Mouse (Mus musculus) lung, embryonic 16.5 days (tissue): ENCODE data around the gene Rbfox2. TPM values are rescaled to one million over a fixed set of nuclear protein-coding genes. Genes with fewer than 3 reads are reported as not detected.

ENCODE experiments used
- ATAC-seq: fragments of 200-750 bp; cut with Nextera tagmentation; 2 replicates; pipeline ENCODE4 v1.8.0; 2017; ENCODE audit warnings: low read depth, mild to moderate bottlenecking, moderate library complexity
- H3K27ac ChIP-seq: fragments of 300-500 bp; sonication (generic); 2 replicates; pipeline ENCODE4 v1.5.1; 2014; ENCODE audit warnings: mild to moderate bottlenecking, control low read depth, low read length
- H3K27me3 ChIP-seq: fragments of 300-500 bp; sonication (generic); 2 replicates; pipeline ENCODE4 v1.6.1; 2014; ENCODE audit warnings: low read depth, low read length, mixed read lengths; ENCODE audit not compliant: control insufficient read depth, insufficient read depth
- H3K36me3 ChIP-seq: fragments of 300-500 bp; sonication (generic); 2 replicates; pipeline ENCODE4 v1.6.1; 2014; ENCODE audit warnings: low read length; ENCODE audit not compliant: control insufficient read depth, insufficient read depth
- H3K4me1 ChIP-seq: fragments of 300-500 bp; sonication (generic); replicated peaks from 2 replicates; pipeline ENCODE4 v1.6.1; 2014; ENCODE audit warnings: low read length, mixed read lengths; ENCODE audit not compliant: control insufficient read depth, insufficient read depth
- H3K4me2 ChIP-seq: fragments of 300-500 bp; sonication (generic); 2 replicates; pipeline ENCODE4 v1.6.1; 2014; ENCODE audit warnings: low read depth, low read length, control low read depth
- H3K4me3 ChIP-seq: fragments of 300-500 bp; sonication (generic); 2 replicates; pipeline ENCODE4 v1.5.1; 2014; ENCODE audit warnings: mild to moderate bottlenecking, low read length, control low read depth
- H3K9ac ChIP-seq: fragments of 300-500 bp; sonication (generic); 2 replicates; pipeline ENCODE4 v1.6.1; 2014; ENCODE audit warnings: low read length, control low read depth
- H3K9me3 ChIP-seq: fragments of 300-500 bp; sonication (generic); 2 replicates; pipeline ENCODE4 v1.6.1; 2016; ENCODE audit warnings: low read length; ENCODE audit not compliant: control insufficient read depth
- WGBS: fragments of 180-500 bp; shearing (Covaris S2); extraction: QIAGEN DNeasy Blood & Tissue Kit; methylation state at CpG from one replicate; pipeline ENCODE4 v1.1.7; 2014; 5-methylcytosine and 5-hydroxymethylcytosine counted together
- polyA plus RNA-seq: library from polyadenylated mRNA; unstranded; fragments of >200 nt; fragmentation: Nextera tagmentation; extraction: Ambion mirVana; gene quantifications from 2 replicates; pipeline ENCODE4 v1.2.1, GENCODE M21; 2015

The Rbfox2 gene
- polyA plus RNA-seq, 1 experiment from 2014 or later, result 41.9 TPM

GRCm38 (mm10) chr15:77111924-77112323, 194.9 kb downstream of the Rbfox2 start:
- Histone ChIP-seq H3K4me1 (no peaks in the 10 kb centered on the region), H3K4me3 (no peak overlapping the region), H3K9me3 (no peaks in the 10 kb centered on the region), H3K4me2 (no peak overlapping the region), H3K27ac (no peak overlapping the region), H3K9ac (no peak overlapping the region), H3K36me3 (peaks cover 12% of the 10 kb centered on the region), H3K27me3 (no peaks in the 10 kb centered on the region)
- 84% methylated on average over 7 of the region's 7 CpGs for WGBS
- ATAC-seq, result no peak

DNA sequence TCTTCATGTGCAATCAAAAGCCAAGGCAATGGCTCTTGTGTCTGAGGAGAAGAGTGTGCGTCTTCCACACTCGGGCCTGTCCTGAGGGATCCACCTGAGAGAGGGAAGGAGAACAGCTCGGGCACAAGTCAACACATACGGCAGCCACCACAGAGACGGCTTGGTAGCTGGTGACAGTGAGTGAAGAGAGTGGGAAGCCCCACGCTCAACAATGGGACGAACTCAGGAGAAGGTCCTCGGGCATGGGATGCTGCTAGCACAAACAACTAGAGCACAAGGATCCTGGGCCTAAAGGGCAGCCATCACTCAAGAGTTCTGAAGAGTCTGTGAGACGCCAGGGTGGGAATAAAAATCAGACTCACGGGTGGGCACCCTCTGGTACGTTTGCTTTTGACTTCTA, 196.4 kb downstream of the Rbfox2 start:
- ATAC-seq, result no peak
- H3K4me1 ChIP-seq, result no peaks in the 10 kb centered on the region
- no peaks in the 10 kb centered on the region for H3K27me3 ChIP-seq
- no peak overlapping the region for H3K9ac ChIP-seq
- 56% methylated on average over 11 of the region's 11 CpGs for WGBS
- no peaks in the 10 kb centered on the region for H3K9me3 ChIP-seq
- no peak overlapping the region for H3K4me3 ChIP-seq
- H3K27ac ChIP-seq, result no peak overlapping the region
- peaks cover 6% of the 10 kb centered on the region for H3K36me3 ChIP-seq
- no peak overlapping the region for H3K4me2 ChIP-seq

- no peak overlapping the region for H3K4me3 ChIP-seq
- H3K36me3 ChIP-seq, result peaks cover 3% of the 10 kb centered on the region; the same call in 1 of the 2 replicates
- H3K27me3 ChIP-seq, result no peaks in the 10 kb centered on the region
- H3K27ac ChIP-seq, result no peak overlapping the region
- ATAC-seq, result no peak
- peaks cover 3% of the 10 kb centered on the region for H3K4me1 ChIP-seq
- 61% methylated on average over 10 of the region's 10 CpGs for WGBS
- H3K9ac ChIP-seq, result no peak overlapping the region
- no peak overlapping the region for H3K4me2 ChIP-seq
- no peaks in the 10 kb centered on the region for H3K9me3 ChIP-seq
These were observed 199.5 kb downstream of the Rbfox2 start for GRCm38 (mm10) chr15:77107169-77107908.

DNA sequence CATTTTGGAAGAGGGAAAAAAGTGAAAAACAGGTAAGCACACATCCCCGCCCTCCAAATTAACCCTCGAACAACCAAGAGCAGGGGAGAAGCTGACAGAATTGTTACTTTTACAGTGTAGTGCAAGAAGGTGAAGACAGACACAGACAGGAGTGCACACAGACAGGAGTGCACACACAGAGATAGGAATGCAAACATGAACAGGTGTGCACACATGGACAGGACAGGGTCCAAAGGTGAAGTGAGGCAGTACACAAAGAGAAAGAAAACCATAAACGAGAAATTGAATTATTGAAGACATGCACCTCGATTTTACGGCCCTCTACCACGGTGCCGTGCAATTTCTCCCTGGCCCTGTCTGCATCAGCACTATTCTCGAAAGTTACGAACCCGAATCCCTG, 201.5 kb downstream of the Rbfox2 start:
- H3K4me3 ChIP-seq, result no peak overlapping the region
- no peak for ATAC-seq
- H3K4me2 ChIP-seq, result no peak overlapping the region
- peaks cover 3% of the 10 kb centered on the region for H3K4me1 ChIP-seq
- 79% methylated on average over 10 of the region's 10 CpGs for WGBS
- H3K9ac ChIP-seq, result no peak overlapping the region
- H3K9me3 ChIP-seq, result no peaks in the 10 kb centered on the region
- no peaks in the 10 kb centered on the region for H3K27me3 ChIP-seq
- H3K36me3 ChIP-seq, result peaks cover 10% of the 10 kb centered on the region
- no peak overlapping the region for H3K27ac ChIP-seq

DNA sequence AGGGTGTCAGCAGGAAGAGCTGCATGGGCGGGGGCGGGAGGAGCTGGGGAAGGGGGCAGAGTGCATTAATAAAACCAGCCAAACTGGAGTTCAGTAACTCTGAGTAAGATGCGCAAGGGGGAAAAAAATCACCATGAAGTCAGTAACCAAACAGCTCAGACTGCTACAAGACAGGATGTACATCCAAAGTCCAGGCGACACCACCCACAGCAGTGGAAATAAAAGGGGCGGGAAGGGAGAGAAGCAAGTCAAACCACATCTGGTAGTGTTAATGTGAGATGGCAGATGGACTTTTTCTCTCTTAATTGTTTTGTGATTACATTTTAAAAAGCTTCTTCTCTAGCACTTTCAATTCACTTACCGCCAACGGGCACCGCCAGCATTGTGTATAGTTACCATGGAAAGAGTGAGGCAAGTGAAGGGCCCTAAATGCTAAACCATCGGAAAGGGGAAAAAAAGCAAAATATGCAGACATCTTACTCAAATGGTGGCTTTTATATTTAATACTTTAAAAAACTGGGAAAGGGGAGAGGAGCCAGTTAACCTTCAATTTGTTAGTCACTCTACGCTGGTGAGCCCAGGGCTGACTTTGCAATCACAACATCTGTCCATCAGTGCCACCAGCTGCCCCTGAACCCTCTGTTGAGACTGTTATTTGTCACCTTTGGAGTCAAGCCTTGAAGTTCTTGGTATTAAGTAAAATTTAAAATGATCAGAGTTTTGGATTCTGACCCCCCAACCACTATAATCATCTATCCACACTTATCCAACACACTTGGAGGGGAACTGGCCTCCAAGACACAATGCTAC, 202.2 kb downstream of the Rbfox2 start:
- H3K9ac ChIP-seq, result no peak overlapping the region
- 65% methylated on average over 10 of the region's 10 CpGs for whole genome bisulfite sequencing
- H3K4me1 ChIP-seq, result peaks cover 3% of the 10 kb centered on the region
- peaks cover 10% of the 10 kb centered on the region for H3K36me3 ChIP-seq
- H3K4me3 ChIP-seq, result no peak overlapping the region
- no peak overlapping the region for H3K27ac ChIP-seq
- H3K4me2 ChIP-seq, result no peak overlapping the region
- no peak for ATAC-seq
- no peaks in the 10 kb centered on the region for H3K27me3 ChIP-seq
- H3K9me3 ChIP-seq, result no peaks in the 10 kb centered on the region

GRCm38 (mm10) chr15:77102685-77103084, 204.1 kb downstream of the Rbfox2 start:
- no peak overlapping the region for H3K9ac ChIP-seq
- H3K27me3 ChIP-seq, result no peaks in the 10 kb centered on the region
- peaks cover 22% of the 10 kb centered on the region for H3K36me3 ChIP-seq
- H3K9me3 ChIP-seq, result no peaks in the 10 kb centered on the region
- H3K4me2 ChIP-seq, result no peak overlapping the region
- 88% methylated on average over 5 of the region's 5 CpGs for WGBS
- H3K4me1 ChIP-seq, result peaks cover 3% of the 10 kb centered on the region
- no peak overlapping the region for H3K27ac ChIP-seq
- no peak for ATAC-seq
- no peak overlapping the region for H3K4me3 ChIP-seq

- Histone ChIP-seq H3K27me3 (no peaks in the 10 kb centered on the region), H3K4me1 (peaks cover 2% of the 10 kb centered on the region), H3K36me3 (peaks cover 27% of the 10 kb centered on the region), H3K27ac (no peak overlapping the region), H3K9ac (no peak overlapping the region), H3K9me3 (no peaks in the 10 kb centered on the region), H3K4me3 (no peak overlapping the region), H3K4me2 (no peak overlapping the region)
- ATAC-seq, result no peak
- WGBS, result 48% methylated on average over 3 of the region's 3 CpGs
These were observed 207.0 kb downstream of the Rbfox2 start for GRCm38 (mm10) chr15:77099756-77100155.

- Histone ChIP-seq H3K36me3 (peaks cover 29% of the 10 kb centered on the region), H3K27me3 (no peaks in the 10 kb centered on the region), H3K9me3 (no peaks in the 10 kb centered on the region), H3K4me2 (no peak overlapping the region), H3K27ac (no peak overlapping the region), H3K4me3 (no peak overlapping the region), H3K4me1 (no peaks in the 10 kb centered on the region), H3K9ac (no peak overlapping the region)
- WGBS, result 88% methylated on average over 6 of the region's 6 CpGs
- ATAC-seq, result no peak
These were observed 209.4 kb downstream of the Rbfox2 start for GRCm38 (mm10) chr15:77097358-77097757.

DNA sequence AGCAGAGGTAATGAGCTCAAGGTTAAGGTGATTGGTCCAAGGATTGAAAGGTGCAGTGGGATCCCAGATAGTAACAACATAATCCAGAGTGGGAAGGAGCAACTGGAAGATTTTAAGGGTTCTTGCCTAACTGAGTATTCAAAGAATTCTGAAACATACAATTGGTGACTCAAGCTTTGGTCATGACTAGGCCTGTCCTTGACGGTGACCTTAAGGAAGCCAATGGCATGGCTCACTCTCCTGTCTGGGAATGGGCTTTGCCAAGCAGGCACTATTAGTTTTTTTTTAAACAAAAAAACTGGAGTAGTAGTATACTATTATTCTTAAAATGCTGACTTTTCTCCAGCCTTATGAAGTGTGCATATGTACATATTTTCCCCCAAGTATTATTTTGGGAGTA, 211.6 kb downstream of the Rbfox2 start:
- Histone ChIP-seq H3K4me3 (no peak overlapping the region), H3K4me1 (no peaks in the 10 kb centered on the region), H3K27me3 (no peaks in the 10 kb centered on the region), H3K36me3 (peaks cover 23% of the 10 kb centered on the region), H3K9me3 (no peaks in the 10 kb centered on the region), H3K4me2 (no peak overlapping the region), H3K9ac (no peak overlapping the region), H3K27ac (no peak overlapping the region)
- ATAC-seq, result no peak
- 94% methylated on average over 1 of the region's 1 CpGs for WGBS
